Mouse (Mus musculus) naive thymus-derived CD4-positive, alpha-beta T cell, adult 2 months (primary cell): ENCODE data around the gene Cyld.

Experiments used
- DNase-seq: peaks from one replicate; pipeline ENCODE4 v3.0.0-alpha.2; 2011; ENCODE audit warnings: low read depth

Gene Cyld

GRCm38 (mm10) chr8:88793324-88793722 is 96.5 kb downstream of the Cyld start:
- DNase-seq: no peak

GRCm38 (mm10) chr8:88793746-88794614 is 97.2 kb downstream of the Cyld start:
- no peak for DNase-seq

GRCm38 (mm10) chr8:88794615-88794907 is 97.7 kb downstream of the Cyld start:
- no peak for DNase-seq

- no peak for DNase-seq
These were observed 99.1 kb downstream of the Cyld start for GRCm38 (mm10) chr8:88795896-88796295.

GRCm38 (mm10) chr8:88796651-88797050 is 99.8 kb downstream of the Cyld start:
- DNase-seq: no peak
